Mouse (Mus musculus) G1E-ER4 (cell line): ENCODE data around the gene Ccdc34. TPM values are rescaled to one million over a fixed set of nuclear protein-coding genes. Genes with fewer than 3 reads are reported as not detected.

Experiments
- GATA1 ChIP-seq: IDR thresholded peaks from one replicate; pipeline ENCODE4 v1.8.0; 2012; ENCODE audit warnings: low read length, inconsistent platforms
- polyA plus RNA-seq: library from polyadenylated mRNA; stranded (reverse); fragments of >175 nt; gene quantifications from 2 replicates; pipeline ENCODE4 v1.2.3, GENCODE M21; 2012

The Ccdc34 gene
- polyA plus RNA-seq, 1 experiment, result 17.1 TPM

GRCm38 (mm10) chr2:110202716-110203497 is 185.3 kb downstream of the Ccdc34 start:
- no peak for TF ChIP-seq GATA1

- TF ChIP-seq GATA1, result no peak
Measured at GRCm38 (mm10) chr2:110204169-110204568, 186.6 kb downstream of the Ccdc34 start.

GRCm38 (mm10) chr2:110204705-110205318 is 187.2 kb downstream of the Ccdc34 start:
- no peak for TF ChIP-seq GATA1

- no peak for TF ChIP-seq GATA1
Measured at GRCm38 (mm10) chr2:110210508-110211496, 193.2 kb downstream of the Ccdc34 start.

- no peak for TF ChIP-seq GATA1
Measured at GRCm38 (mm10) chr2:110214278-110214677, 196.7 kb downstream of the Ccdc34 start.

GRCm38 (mm10) chr2:110214991-110215684 is 197.5 kb downstream of the Ccdc34 start:
- no peak for TF ChIP-seq GATA1

GRCm38 (mm10) chr2:110215685-110216058 is 198.1 kb downstream of the Ccdc34 start:
- no peak for TF ChIP-seq GATA1

- no peak for TF ChIP-seq GATA1
Measured at GRCm38 (mm10) chr2:110220492-110220891, 202.9 kb downstream of the Ccdc34 start.

GRCm38 (mm10) chr2:110222793-110223192 is 205.2 kb downstream of the Ccdc34 start:
- TF ChIP-seq GATA1, result no peak

Other genes with a start within 250 kb of the Ccdc34 start
- 1.6 TPM in 2 replicates for gene Lin7c, start 127.0 kb upstream of the Ccdc34 start, polyA plus RNA-seq
- gene Lgr4, start 100.2 kb upstream of the Ccdc34 start, polyA plus RNA-seq, result 1.1 and 1.7 TPM in 2 replicates